Mouse (Mus musculus) cerebellum, postnatal 36 days (tissue): ENCODE measurements around the gene Gng7.

Experiments used
- DNase-seq, 2 experiments: peaks; one replicate each; pipeline ENCODE4 v3.0.0; 2021 to 2022; ENCODE audit warnings: mixed read lengths in 2 of 2

Gene Gng7

DNA sequence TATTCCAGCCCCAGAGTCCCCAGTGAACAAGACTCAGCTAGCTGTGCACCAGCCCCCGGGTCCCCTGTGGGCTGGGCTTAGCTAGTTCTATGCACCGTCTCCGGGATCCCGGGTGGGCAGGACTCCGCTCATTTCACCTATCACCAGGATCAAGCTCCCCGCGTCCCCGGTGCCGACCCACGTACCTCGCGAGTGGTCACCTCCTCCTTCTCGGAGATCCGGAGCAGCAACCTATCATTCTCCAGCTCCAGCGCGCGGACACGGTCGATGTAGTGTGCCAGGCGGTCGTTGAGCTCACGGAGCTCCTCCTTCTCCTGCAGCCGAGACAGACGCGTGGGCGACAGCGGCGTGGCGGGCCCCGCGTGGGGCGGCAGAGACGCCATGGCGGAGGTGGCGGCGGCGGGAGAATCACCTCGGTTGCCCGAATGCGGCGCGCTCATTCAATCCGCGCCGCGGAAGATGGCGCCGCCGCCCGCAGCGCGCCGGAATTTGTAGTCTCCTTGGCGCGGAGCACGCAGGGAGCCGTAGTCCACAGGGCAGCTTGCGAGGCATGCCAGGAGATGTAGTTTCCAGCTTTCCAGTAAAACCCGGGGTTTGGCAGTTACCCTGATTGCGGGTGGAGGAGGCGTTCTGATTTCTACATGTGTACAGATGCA is 96.8 kb downstream of the Gng7 start, which contains the start of gene Lmnb2:
Lmnb2 (minus strand) TSS at position 467 of the 656 bp plus-strand sequence.
- DNase-seq, result peak; percentile 85 to 87

DNA sequence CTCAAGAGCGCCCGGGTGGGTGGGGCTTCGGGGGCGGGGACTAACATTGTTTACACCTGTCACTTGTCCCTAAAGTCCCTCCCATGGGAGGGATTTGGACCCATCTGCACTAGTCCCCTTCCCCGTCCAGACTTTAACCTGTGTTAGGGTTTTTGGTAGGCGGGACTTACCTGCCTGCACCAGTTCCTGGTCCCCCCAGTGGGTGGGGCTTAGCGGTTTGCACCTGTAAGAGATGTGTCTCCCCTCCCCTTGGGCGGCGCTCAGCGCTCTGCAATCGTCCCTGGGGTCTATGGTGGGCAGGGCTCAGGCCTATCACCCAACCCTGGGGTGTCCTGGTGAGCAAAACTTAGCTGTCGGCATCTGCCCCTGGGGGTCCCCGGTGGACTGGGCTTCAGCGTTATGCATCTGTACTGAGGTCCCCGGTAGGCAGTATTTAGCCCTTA is 97.4 kb downstream of the Gng7 start:
- DNase-seq, result no peak

DNA sequence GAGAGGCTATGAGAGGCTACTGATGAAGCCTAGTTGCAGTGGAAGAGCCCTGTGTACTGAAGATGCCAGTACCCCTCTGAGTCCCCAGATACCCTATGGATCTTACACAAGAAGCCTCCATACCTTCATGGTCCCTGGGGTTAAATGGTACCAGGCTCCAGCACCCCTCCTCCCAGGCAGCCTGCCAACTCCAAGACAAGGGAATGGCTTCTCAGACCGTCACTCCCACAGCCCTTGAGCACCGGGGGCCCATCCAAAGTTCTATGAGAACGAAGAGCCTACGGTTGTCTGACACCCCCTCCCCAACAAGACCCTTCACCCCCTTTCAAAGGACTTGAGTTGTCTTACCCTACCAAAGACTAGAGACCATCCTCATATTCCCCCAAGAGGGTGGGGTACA is 99.0 kb downstream of the Gng7 start:
- DNase-seq, result no peak

DNA sequence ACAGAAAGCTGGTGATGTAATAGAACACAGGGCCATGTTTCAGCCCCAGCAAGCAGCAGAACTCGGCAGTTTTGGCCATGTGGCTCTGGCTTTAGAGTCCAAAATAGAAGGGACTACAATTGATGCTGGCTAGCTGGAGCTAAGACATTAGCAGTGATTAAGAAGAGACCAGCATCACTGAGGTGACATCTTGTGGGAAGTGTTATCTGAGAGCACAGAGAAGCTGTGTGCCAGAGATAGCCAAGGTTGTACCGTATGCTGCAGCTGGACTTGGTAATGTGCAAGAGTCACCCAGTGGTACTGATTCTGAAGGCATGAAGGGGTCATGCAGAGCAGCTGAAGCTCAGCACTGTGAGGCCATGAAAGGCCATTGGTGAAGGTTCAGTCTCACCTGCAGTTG is 99.5 kb downstream of the Gng7 start:
- no peak for DNase-seq

DNA sequence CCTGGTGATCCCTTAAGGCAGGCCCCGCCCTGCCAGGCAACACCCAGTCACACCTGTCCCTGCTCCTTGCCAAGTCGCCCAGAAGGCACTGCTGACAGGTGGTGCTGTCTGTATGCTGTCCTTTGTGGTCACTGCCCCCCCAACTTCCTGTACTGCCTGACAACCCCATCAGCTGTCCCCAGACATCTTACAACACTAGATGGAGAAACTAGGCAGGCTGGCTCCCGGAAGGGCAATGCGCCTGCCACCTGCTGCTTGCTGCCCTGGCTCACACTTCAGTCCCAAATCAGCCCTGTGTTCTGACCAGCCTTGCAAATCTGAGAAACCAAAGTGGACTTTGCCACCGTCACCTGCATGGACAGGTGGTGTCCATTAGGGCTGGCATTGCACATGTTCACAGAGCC is 100.5 kb downstream of the Gng7 start:
- DNase-seq, result peak; percentile 79 to 81

DNA sequence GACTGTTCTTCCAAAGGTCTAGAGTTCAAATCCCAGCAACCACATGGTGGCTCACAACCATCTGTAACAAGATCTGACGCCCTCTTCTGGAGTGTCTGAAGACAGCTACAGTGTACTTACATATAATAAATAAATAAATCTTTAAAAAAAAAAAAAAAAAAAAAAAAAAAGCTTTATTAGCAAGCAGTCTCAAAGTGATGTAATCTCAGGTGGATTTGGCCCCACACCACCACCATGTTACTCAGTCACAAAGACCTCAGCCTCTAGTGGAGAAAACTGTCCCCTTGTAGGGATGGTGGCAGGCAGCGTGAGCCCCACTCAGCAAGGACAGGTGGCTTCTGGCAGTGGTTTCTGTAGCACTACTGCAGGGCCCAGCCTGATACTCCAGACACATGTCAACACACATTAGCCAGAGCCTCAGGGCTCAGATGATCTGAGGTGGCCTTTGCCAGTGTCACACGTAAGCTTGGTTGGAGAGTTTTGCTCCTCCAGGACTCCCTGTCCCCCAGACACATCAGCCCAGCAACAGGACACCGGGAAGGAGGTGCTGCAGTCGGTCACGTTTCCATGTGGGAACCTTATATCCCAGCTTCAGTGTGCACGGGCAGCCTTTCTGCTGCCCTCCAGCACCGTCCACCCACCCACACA is 101.3 kb downstream of the Gng7 start:
- no peak for DNase-seq

DNA sequence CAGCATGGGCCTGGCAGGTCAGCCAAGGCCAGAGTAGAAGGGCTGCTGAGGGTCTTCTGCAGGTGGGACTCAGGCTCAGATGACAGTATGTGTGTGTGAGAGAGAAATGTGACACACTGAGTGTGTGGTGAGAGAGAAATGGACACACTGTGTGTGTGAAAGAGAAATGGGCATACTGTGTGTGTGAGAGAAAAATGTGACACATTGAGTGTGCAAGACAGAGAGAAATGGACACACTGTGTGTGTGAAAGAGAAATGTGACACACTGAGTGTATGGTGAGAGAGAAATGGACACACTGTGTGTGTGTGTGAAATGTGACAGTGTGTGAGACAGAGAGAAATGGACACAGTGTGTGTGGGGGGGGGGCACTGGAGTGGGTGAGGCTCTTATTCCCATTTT is 102.9 kb downstream of the Gng7 start:
- DNase-seq, result no peak

DNA sequence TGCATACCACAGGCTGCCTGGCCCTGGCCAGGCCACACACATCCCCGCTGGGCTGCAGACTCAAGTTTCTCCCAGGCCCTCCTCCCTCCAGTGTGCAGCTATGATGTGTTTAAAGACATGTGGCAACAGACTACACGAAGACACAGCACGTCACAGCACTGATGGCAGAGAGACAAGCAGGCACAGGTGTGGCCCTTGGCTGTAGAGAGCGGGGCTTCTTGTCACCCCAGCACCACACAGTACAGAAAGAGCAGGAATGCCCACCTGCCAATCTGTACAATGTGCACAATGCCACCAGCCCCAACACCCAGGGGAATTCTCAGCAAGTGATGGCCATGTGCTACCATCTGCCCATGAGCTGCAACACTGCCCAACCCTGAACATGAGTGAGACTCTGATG is 103.4 kb downstream of the Gng7 start:
- no peak for DNase-seq

DNA sequence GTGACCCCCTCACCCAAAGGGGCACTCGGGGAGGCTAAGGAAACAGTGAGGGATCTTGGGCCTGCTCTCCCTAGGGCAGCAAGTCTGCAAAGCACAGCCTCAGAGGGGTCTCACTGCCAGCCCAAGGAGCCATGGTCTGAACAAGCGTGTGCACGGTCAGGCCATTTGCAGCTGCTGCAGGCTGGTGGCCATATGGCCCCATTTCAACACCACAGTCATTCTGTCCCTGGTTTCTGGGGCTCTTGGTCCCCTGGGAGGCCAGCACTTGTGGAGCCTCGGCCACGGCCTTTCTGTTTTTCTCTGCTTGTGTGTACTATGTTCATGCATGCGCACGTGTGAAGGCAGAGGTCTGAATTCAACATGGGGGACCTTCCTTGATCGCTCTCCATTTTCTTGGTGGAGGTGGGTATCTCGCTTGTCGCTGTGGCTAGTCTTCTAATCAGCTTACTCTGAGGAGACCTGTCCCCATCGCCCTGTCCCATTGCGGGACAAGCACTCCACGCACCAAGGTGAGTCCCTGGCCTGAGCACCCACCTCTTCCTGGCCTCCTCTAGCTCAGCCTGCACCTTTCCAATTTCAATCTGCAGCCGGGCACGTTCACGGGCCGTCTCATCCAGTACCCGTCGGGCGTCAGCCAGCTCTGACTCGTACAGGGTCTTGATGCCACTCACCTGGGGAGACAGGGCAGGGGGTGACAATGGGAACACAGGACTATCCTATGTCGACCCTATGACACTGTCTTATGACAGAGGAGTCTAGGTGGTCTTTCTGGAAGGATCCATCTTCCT is 105.2 kb downstream of the Gng7 start:
- no peak for DNase-seq

DNA sequence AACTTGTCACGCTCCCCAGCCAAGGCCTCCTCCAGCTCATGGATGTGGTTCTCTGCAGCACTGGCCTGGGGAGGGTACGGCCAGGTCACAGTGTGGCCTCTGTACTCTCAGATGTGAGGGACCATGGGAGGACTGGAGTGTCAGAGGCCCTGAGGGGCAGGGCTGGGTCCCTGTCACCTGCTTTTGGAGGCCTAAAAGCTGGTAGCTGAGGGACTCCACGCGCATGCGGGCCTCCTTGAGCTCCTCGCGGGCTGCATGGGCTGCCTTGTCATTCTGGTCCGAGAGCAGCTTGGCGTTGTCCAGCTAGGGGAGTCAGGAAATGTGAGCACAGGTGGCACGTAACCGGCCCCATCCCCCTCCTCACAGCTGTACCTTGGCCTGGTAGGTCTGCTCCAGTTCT is 110.0 kb downstream of the Gng7 start:
- DNase-seq, result no peak

DNA sequence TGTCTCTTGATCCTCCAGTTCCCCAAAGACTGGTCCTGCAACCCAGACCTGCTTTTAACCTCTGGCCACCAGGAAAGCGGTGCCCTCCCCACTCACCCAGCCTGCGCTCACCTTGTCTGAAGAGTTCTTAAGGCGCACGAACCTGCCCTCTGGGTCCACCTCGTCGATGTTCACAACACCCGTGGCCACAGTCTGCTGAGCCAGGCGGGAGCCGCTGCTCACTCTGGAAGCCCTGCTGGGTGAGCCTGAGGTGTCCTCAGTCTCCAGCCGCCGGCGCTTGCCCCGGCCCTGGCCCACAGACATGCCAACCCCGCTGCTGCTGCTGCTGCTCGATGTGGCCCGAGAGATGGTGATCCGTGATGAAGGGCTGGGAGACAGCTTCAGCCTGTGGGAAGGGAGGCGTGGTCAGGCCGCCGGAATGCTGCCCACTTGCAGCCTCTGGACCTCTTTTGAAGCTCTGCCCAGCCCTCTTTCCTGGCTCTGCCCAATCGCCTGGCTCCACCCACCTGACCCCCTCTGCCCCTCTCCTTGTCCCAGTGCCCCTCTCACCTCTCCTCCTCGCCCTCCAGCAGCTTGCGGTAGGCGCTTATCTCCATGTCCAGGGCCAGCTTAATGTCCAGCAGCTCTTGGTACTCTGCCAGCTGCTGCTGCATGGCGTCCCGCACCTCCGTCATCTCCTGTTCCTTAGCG is 110.6 kb downstream of the Gng7 start:
- DNase-seq, result peak in 1 of 2 experiments; percentile 17

DNA sequence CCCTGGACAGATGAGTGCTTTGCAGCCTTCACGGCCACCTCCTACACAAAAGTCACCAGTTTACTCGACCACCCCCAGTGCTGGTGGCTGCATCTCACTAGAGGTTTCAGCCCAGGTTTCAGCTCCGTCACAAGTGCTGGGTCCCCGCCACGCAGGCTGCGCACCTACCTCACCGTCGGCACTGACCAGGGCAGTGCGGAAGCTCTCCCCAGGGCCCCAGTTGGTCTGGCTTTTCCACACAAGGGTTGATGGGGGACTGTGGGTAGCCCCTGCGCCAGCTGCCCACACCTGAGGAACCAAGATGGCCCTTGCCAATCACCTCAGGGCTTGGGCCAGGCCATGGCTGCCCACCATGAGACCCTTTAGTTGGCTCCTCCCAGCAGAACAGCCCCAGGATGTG is 111.5 kb downstream of the Gng7 start:
- no peak for DNase-seq

DNA sequence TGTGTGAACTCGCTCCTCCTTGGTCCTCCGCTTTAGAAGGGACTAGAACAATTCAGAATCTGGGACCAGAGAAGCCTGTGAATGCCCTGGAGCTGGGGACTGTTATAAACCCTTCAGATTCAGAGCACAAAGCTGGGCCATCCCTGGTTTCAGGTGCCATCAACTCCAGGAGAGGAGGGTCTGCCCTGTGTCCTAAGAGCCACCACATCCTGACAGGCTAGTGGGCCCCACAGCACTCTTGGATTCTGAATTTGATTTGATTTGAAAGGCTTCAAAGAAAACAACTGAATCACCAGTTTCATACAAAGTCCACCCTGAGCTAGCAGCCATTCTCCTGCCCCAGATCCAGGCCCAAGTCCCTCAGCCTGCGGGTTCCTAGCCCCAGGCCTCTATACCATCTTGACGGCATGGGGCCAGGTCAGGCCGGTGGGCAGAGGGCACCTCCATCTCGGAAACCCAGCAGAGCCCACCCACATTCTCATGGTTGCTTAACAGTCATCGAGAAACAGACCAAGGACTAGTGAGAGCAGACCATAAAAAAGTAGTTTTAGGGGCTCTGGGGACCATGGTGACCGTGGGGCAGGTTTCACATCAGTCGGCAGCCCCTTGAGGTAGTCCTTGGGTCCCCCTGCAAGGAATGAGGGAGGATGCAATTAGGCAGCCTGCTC is 112.3 kb downstream of the Gng7 start:
- DNase-seq, result no peak

DNA sequence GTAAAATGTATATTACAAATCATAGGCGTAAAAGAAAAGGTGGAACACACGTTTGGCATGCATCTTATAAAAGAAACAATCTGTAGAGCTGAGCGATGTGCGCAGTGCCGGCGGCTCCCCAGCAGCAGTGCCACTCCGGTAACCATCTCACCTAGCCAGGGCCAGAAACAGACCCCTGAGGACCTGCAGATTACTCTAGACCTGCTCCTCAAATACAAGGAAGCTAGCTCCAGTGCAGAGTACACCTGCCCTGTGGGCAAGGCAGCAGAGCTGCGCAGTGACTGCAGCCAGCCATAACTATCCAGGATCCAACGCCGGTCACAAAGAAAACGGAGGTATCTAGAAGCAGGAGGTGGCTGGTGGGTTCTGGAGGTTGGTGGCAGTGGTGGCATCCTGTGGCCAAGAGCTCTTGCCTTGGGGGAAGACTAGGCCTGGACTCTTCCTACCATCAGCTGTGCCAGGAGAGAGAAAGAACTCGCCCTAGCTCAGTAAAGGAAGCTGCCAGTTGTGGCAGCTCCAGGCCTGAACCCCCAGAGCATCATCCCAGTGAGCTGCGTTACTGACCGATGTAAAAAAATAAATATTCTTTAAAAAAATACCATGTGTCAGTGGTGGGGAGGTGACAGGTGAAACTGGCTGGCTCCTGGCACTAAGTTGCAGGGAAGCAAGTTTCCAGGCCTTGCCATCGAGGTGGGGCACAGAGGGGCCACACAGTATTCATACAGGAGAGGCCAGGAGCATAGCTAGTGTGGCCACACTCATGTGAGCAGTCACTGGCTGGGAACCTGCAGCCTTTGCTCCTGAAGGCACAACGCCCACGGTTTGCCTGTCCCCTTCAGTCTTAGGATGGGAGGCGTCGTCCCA is 113.1 kb downstream of the Gng7 start:
- no peak for DNase-seq

DNA sequence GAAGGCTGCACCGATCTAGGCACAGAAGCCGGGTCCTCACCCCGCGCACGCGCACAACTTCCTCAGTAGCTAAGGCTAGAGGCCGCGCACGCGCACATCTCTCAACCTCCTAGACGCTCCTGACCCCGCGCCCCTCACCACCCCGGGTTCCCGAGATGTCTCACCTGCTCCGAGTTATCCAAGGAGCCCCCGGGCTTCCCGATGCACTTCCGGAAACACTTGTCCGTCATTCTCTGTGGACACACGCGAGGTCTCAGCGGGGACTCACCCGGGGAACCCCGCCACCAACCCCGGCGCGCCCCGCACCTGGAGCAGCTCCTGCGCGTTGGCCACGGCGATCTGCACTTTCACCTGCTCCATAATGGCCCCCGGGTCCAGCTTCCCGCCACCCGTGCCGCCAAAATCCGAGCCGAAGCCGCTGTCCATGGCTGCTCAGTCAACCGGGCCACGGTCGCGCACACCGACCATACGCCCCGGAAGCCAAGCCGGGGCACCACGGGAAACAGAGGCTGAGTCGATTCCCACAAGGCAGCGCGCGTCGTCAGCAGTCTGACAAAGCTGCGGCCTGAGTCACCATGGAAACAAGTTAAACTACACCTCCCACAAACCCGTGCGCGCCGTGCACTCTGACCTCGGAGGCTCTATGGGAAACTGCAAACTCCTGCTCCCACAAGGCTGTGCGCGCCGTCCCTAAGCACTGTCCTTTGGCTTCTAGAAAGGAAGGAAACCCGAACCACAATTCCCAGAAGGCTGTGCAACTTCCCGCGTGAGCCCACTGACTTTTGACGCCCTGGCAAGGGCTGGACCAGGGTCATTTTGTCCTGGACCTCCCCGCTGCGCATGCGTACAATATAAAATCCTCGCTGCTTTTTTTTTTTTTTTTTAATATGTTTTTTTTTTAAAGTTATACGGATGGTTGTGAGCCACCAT is 114.2 kb downstream of the Gng7 start, which contains the start of gene Timm13:
Timm13 (minus strand) TSS at position 652 of the 930 bp plus-strand sequence.
- peak; percentile 97 to 98 for DNase-seq

DNA sequence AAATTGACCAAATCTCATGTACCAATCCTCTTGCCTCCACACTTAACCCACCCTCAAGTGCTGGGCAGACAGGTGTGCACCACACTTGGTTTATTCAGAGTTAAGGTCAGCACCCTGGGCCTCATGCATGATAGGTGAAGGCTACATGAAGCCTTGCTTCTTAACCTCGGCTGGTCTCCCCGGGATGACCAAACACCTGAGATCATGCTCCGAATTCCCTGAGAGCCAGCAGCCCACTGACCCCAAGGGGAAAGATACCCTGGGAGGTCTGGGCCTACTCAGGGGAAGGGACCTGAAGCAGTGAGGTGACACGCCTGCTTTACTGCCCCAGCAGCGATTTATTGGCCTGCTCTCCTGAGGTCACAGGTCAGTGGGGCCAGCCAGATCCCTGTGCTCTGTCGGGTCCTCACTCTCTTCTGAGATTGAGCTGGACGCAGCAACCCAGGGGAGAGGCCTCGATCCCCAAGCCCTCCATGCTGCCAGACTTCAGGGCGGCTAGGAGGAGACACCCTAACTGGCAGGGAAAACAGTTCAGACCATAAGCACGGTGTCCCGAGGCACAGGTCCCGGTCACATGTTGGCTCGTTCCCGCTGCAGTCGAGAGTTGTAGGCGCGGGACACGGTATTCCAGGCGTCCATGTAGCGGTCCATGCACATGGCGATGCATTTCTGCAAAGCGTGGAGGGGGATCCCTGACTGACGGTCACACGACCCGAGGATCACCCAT is 115.0 kb downstream of the Gng7 start:
- DNase-seq, result no peak

DNA sequence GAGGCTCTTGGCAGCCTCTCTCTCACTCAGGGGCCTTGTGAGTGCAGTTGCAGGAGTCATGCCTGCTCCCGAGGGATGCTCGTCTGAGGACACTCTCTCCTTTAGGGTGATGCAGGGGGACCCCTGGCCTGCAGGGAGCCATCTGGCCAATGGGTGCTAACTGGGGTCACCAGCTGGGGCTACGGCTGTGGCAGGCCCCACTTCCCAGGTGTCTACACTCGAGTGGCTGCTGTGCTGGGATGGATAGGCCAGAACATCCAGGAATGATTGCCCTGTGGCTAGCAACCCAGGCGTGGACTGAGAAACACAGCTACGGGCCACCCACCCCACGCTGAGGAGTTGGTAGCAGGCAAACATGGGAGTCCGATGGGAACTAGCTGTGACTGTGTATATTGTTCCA is 115.7 kb downstream of the Gng7 start:
- DNase-seq, result no peak
